Mouse (Mus musculus) naive thymus-derived CD4-positive, alpha-beta T cell, adult 2 months (primary cell): ENCODE data around the gene Sema3b.
"Not testable (repeated sequence)": the region's sequence is repeated elsewhere in the genome, so short reads cannot be mapped to it uniquely, and the experiment has no call there.

Experiments used
- DNase-seq: peaks from one replicate; pipeline ENCODE4 v3.0.0-alpha.2; 2011; ENCODE audit warnings: low read depth

Gene Sema3b

DNA sequence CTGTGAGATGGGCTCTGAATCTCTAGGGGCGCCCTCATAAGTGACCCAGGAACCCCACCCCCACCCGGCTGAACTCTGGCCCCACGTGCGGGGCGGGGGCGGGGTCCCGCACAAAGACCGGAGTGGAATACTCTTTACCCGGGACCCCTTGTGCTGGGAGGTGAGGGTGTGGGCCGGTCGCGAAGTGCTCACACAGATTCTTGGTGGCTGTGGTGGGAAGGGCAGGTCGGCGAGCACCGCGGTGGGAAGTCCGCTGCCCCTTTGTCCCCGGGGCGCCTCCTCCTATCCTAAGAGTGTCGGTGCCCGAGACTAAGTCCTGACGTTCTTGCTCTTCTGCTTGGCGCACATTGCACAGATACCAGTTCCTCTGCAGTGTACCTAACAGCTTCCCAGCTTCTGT lies 39.8 kb downstream of the Sema3b start:
- DNase-seq, result no peak

DNA sequence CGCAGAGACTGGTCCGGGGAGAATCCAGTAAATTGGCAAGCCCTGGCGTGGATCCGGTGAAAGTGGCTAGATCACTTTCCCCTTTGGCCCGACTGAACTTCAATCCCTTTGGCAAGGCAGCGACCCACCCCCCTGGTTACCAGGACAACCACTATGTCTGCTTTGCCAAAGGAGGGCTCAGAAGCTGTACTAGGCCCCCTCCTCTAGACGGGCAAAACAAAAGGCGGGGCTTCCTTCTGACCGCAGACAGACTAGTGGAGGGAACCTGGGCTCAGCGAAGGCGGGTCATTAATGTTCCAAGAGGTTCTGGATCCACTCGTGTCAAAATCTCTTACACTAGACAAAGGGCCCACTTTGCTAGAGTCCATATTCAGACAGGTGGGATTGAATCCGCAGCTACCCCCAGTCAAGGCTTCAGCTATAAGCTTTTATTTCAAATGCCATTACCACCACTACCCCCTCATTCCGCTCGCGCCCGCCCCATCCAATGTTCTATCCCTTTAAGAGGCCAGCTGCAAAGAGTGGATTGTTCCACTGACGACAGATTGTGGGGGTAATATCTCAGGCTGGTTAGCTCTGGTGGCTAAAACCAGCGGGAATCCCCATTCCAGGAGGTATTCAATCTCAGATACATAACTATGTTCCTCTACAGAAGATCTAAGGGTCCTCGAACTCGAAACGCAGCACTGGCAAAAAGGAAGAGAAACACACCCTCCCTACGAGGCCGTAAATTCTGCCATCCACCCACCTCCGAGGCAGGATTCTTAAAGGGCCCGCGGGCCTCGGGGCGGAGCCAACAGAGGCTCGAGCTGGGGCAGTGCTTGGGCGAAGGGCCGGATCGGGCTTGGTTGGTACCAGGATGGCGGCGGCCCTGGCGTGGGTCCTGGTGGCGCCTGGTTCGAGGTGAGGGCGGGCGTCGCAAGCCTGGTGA lies 40.4 kb downstream of the Sema3b start:
- peak; percentile 89 for DNase-seq

DNA sequence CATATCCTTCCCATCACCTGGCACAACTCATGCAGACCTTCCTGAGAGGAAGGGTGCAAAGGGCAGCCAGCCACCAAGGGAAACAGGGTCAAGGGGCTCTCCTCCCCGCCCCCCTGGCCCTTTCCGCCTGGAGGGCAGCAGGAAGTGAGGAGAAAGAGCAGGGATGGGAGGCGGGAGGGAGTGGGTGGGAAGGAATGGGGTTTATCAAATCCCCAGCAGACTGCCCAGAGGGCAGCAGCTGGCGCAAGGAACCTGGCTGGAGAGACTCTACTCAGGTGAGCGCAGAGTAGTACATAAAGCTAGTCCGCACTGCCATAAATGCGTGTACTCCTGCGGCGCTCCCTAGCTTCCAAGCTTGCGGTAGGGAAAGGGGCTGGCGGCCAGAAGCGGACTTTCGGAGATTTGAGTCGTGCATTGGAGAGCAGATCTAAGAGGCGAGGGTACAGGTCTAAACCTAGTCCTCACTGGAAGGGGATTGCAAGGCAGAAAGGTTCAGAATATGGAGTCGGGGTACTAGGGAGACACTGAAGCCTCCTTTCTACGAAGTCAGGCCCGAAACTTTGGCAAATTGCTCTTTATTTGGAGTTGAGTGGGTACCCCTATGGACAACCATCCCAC lies 41.2 kb downstream of the Sema3b start, which contains the start of gene Hyal2:
Gene Hyal2, plus strand, starts transcription at position 244 of the 618 bp plus-strand sequence.
- no peak for DNase-seq

DNA sequence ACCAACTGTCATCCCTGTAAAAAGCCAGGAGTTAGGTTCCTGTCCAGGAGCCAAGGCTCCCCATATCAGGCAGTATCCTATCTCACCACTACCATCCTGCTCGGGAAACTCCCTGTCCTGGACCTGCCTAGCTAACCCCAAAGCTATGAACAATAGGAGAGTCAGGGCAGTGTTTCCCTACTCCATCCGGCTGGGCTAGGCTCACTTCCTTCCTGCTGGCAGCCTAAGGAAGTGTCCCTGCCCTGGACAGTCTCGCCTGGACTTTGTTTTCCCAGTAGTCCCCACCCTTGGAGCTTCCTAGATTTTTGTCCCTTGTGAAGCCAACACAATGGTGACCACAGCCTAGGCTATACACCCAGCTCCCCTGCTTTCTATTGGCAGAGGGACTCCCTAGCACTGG lies 42.2 kb downstream of the Sema3b start:
- DNase-seq, result no peak

DNA sequence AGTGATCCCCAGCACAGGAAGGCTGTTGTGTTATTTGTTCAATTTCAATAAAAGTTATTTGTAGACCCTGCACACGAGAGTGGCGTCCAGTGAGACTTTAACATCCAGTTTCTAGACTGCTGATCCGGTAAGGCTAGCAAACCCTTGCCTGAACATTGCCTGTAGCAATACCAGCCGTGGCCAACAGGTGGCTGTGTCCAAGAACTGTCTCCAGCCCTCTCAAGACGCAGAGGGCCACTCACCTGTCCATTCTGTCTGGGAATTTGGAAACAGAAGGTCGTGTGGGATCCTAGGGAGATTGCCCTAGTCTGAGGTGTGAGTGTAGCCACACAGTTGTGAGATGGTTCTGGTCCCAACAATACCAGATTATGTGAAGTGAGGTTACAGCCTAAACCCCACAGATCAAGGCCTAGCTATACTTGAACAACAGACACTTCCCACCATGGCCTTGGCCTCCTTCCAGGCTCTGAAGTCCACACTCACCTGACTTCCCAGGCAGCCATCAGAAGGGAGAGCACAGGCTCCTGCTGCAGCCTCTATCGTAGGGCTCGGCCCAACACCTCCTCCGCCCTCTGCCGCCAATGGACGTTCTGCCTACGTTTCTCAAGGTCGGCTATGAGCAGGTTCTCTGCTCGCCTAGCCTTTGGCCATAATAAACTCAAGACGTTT lies 42.9 kb downstream of the Sema3b start:
- DNase-seq, result peak; percentile 87

DNA sequence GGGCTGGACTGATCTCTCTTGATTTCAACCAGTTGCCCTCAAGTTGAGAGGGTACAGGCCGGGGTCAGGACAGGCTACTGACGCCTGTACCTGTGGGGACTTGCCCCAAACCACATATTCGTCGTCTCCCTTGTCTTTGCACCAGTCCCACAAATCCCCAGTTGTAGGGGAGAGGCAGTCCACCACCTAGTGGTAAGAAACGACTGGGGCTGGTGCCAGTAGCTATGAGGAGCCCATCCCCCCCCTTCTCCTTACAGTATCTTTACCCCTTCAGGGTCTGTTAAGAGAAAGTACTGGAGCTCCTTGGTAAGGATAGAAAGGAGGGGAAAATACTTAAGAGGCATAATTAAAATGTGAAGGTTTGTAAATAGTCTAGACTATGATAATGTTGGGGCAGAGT lies 43.5 kb downstream of the Sema3b start:
- DNase-seq, result not testable (repeated sequence)

DNA sequence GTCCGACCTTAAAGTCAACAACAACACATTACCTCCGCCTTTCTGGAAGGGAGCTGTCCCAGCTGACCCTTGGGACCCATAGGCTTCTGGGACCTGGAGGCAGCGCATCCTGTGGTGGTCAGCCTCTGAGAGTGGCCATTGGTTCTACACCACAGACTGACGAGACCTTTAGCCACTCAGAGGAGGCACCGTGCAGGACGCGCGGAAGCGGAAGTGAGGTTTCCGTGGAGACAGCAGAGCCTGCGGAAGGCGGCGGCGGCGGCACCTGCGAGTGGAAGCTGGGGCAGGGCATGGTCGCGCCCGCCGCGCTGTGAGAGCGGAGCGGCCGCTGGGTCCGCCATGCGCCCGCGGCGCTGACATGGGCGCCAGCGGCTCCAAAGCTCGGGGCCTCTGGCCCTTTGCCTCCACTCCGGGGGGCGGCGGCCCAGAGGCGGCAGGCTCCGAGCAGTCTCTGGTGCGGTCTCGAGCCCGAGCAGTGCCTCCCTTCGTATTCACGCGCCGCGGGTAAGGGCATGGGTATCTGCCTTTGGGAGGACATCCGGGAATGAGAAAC lies 45.9 kb downstream of the Sema3b start, which contains the start of gene Tusc2:
Gene Tusc2, plus strand, starts transcription at position 227 of the 553 bp plus-strand sequence.
- DNase-seq, result peak; percentile 91

DNA sequence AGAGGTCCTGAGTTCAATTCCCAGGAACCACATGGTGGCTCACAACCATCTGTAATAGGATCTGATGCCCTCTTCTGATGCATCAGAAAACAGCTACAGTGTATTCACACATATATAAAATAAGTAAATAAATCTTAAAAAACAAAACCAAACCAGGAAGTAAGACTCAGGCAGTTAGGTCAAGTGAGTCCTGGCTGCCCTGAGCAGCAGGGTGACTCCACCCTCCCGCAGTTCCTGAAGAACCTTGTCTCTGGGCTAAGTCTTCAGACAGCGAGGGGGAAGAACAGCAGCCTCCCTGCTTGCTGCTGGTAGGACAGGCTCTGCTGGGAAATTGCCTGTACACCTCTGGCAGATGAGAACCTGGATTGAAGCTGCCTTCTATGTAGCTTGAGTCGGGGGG lies 52.7 kb downstream of the Sema3b start:
- no peak for DNase-seq

DNA sequence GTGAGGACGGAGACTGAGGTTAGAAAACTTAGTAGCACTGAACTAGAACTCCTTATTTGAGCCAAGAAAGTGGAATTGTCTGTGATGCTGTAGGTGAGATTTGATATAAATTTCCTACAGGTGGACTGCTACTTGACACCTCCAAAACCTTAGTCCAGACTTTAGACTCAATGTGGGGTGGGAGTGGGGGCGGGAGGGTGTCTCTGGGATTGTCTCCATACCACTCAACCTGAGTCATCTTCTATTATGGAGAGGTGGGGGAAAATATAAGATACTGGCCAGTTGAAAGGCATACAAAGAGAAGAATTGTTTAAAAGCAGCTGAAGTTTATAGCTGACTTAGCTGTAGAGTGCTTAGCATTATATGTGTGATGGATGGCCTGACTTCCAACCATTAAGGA lies 53.3 kb downstream of the Sema3b start:
- DNase-seq, result no peak

DNA sequence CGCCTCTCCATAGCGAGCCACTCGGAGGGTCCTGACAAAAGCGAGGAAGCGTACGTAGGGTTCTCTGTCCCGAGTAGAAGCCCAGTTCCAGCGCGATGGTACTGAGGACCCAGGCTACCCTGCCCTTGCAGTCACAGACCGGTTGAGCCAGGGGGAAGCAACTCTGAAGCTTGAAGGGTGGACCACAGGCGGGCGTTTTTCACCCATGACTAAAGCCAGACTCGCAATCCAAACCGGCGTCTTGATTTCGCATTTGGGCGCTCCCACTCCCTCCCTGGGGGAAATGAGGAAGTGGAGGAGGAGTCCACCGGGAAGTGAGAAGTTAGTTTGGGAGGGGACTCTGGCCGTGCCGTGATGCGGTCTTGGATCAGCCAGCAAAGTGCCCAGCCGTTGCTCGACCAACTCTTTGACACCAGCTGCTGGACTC lies 54.0 kb downstream of the Sema3b start:
- no peak for DNase-seq

DNA sequence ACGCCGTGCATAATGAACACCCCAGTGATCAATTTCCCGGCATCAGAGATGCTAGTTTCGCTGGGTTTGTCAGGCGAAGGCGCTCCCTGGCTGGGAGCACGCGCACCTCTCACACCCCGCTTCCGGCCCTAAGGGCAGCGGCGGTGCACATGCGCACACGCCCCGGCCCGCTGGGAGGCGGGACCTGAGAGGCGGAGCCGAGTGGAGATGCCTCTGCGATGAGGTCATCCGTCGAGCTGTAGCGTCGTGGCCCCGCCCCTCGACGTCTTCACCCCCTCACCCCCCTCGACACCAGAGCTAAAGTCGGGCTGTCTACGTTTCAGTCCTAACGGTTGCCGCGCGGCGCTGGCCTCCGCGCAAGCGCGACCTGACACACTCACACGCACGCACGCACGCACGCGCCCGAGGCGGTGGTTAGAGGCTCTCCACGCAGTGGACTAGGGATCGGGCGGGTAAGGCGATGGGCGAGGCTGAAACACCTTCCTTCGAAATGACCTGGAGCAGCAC lies 54.7 kb downstream of the Sema3b start:
- DNase-seq, result peak; percentile 100

DNA sequence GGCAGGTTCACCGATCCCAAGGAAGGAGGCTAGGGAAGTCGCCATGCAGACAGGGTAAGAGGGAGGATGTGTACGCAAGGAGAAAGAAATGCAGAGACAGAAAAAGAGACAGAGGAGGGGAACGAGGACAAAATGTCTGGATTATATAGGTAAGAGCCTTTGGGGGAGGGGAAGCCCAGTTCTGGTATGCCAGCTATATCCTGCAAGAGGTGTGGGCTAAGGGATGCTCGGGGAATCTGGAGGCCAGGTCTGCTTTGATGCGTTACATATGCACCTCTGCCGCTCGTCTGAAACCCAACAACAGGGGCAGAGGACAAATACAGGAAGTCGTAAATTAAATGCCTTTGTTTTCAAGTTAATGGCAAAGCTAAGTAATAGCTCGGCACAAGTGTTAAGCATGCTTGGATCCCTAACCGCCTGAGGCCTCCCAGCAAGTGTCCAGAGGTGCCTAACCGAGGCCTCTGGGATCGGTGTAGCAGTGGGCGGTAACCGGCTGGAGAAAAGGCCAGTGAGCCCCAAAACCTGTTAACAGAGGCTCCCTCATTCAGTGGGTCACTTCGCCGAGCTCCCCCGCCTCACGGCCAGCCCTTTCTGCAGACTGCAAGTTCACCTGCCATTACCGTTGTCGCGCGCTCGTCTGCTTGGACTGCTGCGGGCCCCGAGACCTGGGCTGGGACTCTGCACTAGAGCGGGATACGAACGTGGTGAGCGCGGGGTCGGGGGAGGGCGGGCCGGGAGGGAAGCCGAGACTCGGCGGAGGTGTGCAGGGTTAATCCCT lies 55.3 kb downstream of the Sema3b start:
- DNase-seq, result peak; percentile 62

DNA sequence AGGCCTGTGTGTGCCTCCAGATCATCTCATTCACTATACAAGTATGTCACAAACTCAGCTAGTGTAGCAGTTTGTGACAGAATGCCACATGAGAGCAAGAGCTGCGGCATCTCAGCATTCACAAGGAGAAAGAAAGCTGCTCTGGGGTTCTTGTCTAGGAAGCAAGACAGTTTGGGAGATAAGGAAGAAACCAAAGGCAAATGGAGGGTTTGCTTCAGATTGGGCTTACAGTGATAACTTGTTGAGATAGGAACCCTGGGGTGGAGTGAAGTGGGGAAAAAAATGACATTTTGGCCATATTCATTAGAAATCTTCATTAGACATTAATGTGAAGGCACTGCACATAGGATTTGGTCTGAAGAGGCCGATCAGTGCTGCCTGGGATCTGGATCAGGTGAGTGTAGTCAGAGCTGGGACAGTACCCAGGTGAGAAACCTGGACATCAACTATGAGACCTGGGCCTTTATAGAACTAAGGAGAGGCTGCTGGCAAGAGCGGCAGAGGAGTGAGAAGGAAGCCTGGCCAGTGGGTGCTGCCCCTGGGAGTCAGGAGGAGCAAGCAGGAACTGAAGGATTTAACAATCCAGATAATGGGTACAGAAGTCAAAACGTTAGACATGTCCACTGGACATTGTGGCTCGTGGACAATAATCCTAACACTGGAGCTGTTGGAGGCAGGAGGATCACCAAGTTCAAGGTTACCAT lies 56.2 kb downstream of the Sema3b start:
- DNase-seq, result no peak

DNA sequence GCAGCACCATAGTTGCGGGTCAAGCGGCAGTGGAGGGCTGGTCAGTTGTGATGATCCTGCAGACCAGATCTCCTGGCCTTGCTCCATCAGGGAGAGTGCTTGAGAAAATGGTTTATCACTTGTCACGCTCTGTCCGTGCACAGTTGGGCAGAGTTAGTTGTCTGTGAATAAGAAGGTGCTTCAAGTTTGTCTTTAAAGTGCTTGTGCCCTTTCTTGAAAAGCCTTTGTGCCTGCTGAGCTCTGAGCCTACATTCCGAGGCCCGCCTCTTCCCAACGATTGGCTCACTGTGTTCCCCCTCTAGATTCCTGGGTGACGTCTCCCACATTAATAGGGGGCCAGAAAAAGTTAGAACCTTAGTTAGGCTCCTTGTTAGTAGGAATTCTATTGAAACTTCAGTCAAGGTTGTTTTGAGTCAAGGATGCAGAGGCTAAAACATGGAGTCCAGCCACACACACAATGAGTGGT lies 57.1 kb downstream of the Sema3b start:
- DNase-seq, result no peak

DNA sequence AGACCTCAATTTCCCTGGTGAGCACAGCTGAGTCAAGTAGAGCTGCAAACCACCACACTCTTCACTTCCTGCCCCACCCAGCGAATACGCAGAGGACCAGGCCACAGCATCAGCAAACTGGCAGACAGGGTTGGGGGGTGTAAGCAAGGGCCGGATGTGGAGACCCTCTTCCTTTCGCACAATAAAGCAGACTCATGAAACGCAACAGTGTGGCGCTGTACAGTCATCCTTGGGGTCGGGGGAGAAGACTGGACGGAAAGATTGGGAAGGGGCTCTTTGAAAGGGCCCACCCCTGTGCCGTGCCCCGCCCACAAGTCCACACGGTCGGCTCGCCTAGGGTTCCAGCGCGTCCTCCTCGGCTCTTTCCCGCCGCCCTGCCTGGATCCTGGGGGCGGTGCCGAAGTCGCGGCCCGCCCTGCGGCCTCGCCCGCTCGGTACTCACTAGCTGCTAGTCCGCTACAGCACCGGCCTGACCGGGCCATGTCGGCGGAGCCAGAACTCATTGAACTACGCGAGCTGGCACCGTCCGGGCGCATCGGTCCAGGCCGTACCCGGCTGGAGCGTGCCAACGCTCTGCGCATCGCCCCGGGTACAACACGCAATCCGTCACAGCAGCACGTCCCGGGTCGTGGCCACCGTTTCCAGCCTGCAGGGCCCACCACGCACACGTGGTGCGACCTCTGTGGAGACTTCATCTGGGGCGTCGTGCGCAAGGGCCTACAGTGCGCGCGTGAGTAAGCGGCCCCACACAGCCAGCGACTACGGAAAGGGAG lies 57.7 kb downstream of the Sema3b start, which contains the start of gene Rassf1:
Gene Rassf1, plus strand, starts transcription at position 439 of the 773 bp plus-strand sequence.
- DNase-seq, result peak; percentile 88

DNA sequence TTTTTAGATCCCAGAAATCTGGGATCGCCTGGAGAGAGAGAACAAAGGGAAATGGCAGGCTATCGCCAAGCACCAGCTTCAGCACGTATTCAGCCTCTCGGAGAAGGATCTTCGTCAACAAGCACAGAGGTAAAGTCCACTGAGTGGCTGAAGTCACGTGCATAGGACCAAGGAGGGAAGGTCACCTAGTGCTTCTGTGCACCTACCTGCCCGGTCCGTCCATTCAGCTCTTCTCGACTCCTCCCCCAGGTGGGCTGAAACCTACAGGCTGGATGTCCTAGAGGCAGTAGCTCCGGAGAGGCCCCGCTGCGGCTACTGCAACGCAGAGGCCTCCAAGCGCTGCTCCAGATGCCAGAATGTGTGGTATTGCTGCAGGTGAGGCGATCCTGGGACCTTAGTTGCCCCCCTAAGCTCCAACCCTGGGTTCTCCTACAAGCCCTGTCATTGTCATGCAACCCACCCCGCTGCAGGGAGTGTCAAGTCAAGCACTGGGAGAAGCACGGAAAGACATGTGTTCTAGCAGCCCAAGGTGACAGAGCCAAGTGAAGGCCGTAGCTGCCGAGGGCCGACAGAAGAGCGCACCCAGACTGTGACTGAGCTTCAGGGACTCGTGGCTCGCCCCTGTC lies 58.4 kb downstream of the Sema3b start:
- no peak for DNase-seq

DNA sequence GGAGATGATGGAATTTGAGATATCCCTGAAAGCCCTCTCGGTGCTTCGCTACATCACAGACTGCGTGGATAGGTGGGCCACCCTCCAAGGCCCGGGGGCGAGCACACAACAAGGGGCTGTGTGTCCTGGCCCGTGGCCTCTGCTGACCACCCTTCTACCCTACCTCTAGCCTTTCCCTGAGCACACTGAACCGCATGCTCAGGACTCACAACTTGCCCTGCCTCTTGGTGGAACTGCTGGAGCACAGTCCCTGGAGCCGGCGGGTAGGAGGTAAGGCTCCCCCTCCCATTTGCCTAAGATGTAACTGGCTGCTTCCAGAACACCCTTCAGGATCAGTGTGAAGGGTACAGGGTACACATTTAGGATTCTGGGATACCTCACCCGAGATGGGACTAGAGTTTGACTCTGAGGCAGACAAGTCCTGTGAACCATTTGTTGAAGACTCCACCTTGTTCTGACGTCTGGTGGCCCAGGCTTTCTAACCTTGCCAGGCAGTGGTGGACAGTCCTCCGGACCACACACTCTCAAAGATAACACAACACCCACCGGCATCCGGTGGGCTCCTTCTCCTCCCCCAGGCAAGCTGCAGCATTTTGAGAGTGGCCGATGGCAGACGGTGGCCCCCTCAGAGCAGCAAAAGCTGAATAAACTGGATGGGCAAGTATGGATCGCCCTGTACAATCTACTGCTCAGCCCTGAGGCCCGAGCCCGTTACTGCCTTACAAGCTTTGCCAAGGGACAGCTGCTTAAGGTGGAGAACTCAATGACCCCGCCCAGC lies 59.5 kb downstream of the Sema3b start:
- DNase-seq, result no peak

DNA sequence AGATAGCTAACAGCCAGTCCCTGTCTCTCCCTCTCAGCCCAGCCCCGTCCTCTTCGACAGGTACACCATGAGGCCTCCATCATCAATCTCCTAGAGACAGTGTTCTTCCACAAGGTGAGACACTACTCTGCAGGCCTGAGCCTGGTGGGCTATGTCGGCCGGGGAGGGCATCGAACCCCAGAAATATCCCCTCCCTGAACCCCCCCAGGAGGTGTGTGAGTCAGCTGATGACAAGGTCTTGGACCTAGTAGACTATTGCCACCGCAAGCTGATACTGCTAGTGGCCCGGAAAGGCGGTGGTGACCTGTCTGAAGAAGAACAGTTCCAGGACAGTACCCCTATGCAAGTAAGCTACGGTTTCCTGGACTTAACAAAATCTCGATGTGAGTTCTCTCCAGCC lies 60.2 kb downstream of the Sema3b start:
- DNase-seq, result no peak
